Mouse (Mus musculus): ENCODE results near the gene Gm45808. TPM values are rescaled to one million over a fixed set of nuclear protein-coding genes. Genes with fewer than 3 reads are reported as not detected.
"Not testable (repeated sequence)": the region's sequence is repeated elsewhere in the genome, so short reads cannot be mapped to it uniquely, and the experiment has no call there.

The Gm45808 gene
- total RNA-seq (2021) = 1 to 10 TPM; 3.8 to 6.4 TPM
- long read RNA-seq, experiment 1 = 0 reads
- long read RNA-seq, experiment 2 = 0 reads

GRCm38 (mm10) chr7:45486761-45487415 is at the start of gene Gm45808:
Gene Gm45808, minus strand, starts transcription at chr7:45486811.
- DNase-seq = no peak

- no peak for DNase-seq
Measured at GRCm38 (mm10) chr7:45535676-45536075, 49.1 kb upstream of the Gm45808 start.

- peak; percentile 51 for DNase-seq
Measured at GRCm38 (mm10) chr7:45530643-45531042, 44.0 kb upstream of the Gm45808 start.

GRCm38 (mm10) chr7:45529461-45529860 is 42.9 kb upstream of the Gm45808 start:
- DNase-seq = peak; percentile 47

- not testable (repeated sequence) for DNase-seq
Measured at GRCm38 (mm10) chr7:45527169-45527568, 40.6 kb upstream of the Gm45808 start.

GRCm38 (mm10) chr7:45526474-45527120 is 40.0 kb upstream of the Gm45808 start:
- DNase-seq = no peak

GRCm38 (mm10) chr7:45525809-45526473 is 39.3 kb upstream of the Gm45808 start, which contains the start of the genes Ppp1r15a and Plekha4:
Gene Ppp1r15a, minus strand, starts transcription at chr7:45526268.
Gene Plekha4, plus strand, starts transcription at chr7:45526330.
- peak; percentile 93 for DNase-seq

GRCm38 (mm10) chr7:45524841-45525621 is 38.4 kb upstream of the Gm45808 start:
- DNase-seq = no peak

- DNase-seq = no peak
Measured at GRCm38 (mm10) chr7:45523678-45524170, 37.1 kb upstream of the Gm45808 start.

- no peak for DNase-seq
Measured at GRCm38 (mm10) chr7:45522957-45523676, 36.5 kb upstream of the Gm45808 start.

- no peak for DNase-seq
Measured at GRCm38 (mm10) chr7:45522194-45522752, 35.7 kb upstream of the Gm45808 start.

- peak; percentile 72 for DNase-seq
Measured at GRCm38 (mm10) chr7:45521728-45522184, 35.1 kb upstream of the Gm45808 start.

GRCm38 (mm10) chr7:45520605-45521004 is 34.0 kb upstream of the Gm45808 start:
- no peak for DNase-seq

GRCm38 (mm10) chr7:45519345-45520120 is 32.9 kb upstream of the Gm45808 start:
- DNase-seq = no peak

GRCm38 (mm10) chr7:45518618-45519017 is 32.0 kb upstream of the Gm45808 start:
- no peak for DNase-seq

- DNase-seq = not testable (repeated sequence)
Measured at GRCm38 (mm10) chr7:45516846-45517245, 30.2 kb upstream of the Gm45808 start.

GRCm38 (mm10) chr7:45515436-45515835 is 28.8 kb upstream of the Gm45808 start:
- no peak for DNase-seq

GRCm38 (mm10) chr7:45514411-45514810 is 27.8 kb upstream of the Gm45808 start:
- DNase-seq = no peak

GRCm38 (mm10) chr7:45509912-45510787 is 23.5 kb upstream of the Gm45808 start, which contains the start of gene Nucb1:
Gene Nucb1, minus strand, starts transcription at chr7:45510406.
- DNase-seq = peak; percentile 86

Data from gastrocnemius, postnatal 10 days (tissue).